Mouse (Mus musculus): ENCODE results near the gene Socs4. TPM values are rescaled to one million over a fixed set of nuclear protein-coding genes. Genes with fewer than 3 reads are reported as not detected.

The Socs4 gene
- 3.0 and 3.9 TPM in 2 replicates for polyA plus RNA-seq (2014; fragmentation: Nextera tagmentation; extraction: Ambion mirVana)

GRCm38 (mm10) chr14:47276637-47277393 lies at the start of gene Socs4, which contains the start of gene Wdhd1:
Gene Socs4 (plus strand): TSS chr14:47276931.
Gene Wdhd1 (minus strand): TSS chr14:47276857.
- no peaks in the 10 kb centered on the region for H3K27me3 ChIP-seq (ENCODE audit: control insufficient read depth, insufficient read depth, low read length)
- ATAC-seq (replicated peaks; ENCODE audit: insufficient number of reproducible peaks, low FRiP score, low TSS enrichment), result peak; percentile 98
- H3K4me3 ChIP-seq (ENCODE audit: low read depth, low read length), result peak within 1 kb of the TSS; percentile 90
- no peaks in the 10 kb centered on the region for H3K9me3 ChIP-seq (replicated peaks; ENCODE audit: control insufficient read depth, low read length)
- H3K4me2 ChIP-seq, result peak within 1 kb of the TSS; percentile 81
- peak within 1 kb of the TSS; percentile 94 for H3K9ac ChIP-seq (ENCODE audit: low read depth, low read length)
- no peaks in the 10 kb centered on the region; the same call in 1 of the 2 replicates for H3K36me3 ChIP-seq (ENCODE audit: control insufficient read depth, insufficient read depth, low read length)
- peaks cover 7% of the 10 kb centered on the region for H3K4me1 ChIP-seq (ENCODE audit: control insufficient read depth, insufficient read depth, low read length)
- peak within 1 kb of the TSS; percentile 99 for H3K27ac ChIP-seq (ENCODE audit: low read depth, low read length)
- under 1% methylated on average over 66 of the region's 77 CpGs for WGBS (ENCODE audit: insufficient replicate concordance)

GRCm38 (mm10) chr14:47229796-47230376 lies 46.8 kb upstream of the Socs4 start:
- Histone ChIP-seq H3K36me3 (ENCODE audit: control insufficient read depth, insufficient read depth, low read length) (no peaks in the 10 kb centered on the region), H3K4me3 (ENCODE audit: low read depth, low read length) (no peak overlapping the region), H3K4me2 (no peak overlapping the region), H3K9ac (ENCODE audit: low read depth, low read length) (no peak overlapping the region), H3K9me3 (replicated peaks; ENCODE audit: control insufficient read depth, low read length) (no peaks in the 10 kb centered on the region), H3K27ac (ENCODE audit: low read depth, low read length) (no peak overlapping the region), H3K4me1 (ENCODE audit: control insufficient read depth, insufficient read depth, low read length) (peaks cover 3% of the 10 kb centered on the region; the same call in 1 of the 2 replicates), H3K27me3 (ENCODE audit: control insufficient read depth, insufficient read depth, low read length) (no peaks in the 10 kb centered on the region)
- no peak for ATAC-seq (replicated peaks; ENCODE audit: insufficient number of reproducible peaks, low FRiP score, low TSS enrichment)
- WGBS (ENCODE audit: insufficient replicate concordance), result 58% methylated on average over 11 of the region's 11 CpGs

DNA sequence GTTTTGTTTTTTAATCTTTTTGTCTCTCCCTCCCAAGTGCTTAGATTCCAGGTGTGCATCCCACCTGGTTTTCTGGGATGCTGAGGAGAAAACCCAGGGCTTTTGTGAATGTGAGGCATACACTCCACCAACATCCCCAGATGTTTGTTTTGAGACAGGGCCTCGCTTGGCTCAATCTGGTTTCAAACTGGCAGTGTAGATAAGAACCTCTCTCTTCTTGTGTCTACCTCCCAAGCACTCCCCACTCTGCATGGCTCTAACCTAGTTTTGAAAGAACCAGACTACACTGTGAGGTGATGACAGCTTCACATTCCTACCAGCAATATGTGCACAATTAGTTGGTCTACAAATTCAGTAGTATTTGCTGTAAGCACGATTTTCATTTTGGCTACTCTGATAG lies 43.1 kb upstream of the Socs4 start:
- H3K27ac ChIP-seq (ENCODE audit: low read depth, low read length), result no peak overlapping the region

GRCm38 (mm10) chr14:47234032-47234431 lies 42.7 kb upstream of the Socs4 start:
- Histone ChIP-seq H3K36me3 (ENCODE audit: control insufficient read depth, insufficient read depth, low read length) (no peaks in the 10 kb centered on the region), H3K9ac (ENCODE audit: low read depth, low read length) (no peak overlapping the region), H3K9me3 (replicated peaks; ENCODE audit: control insufficient read depth, low read length) (peaks cover 8% of the 10 kb centered on the region; the same call in 1 of the 2 replicates), H3K4me1 (ENCODE audit: control insufficient read depth, insufficient read depth, low read length) (peaks cover 3% of the 10 kb centered on the region; the same call in 1 of the 2 replicates), H3K4me3 (ENCODE audit: low read depth, low read length) (no peak overlapping the region), H3K27me3 (ENCODE audit: control insufficient read depth, insufficient read depth, low read length) (no peaks in the 10 kb centered on the region; the same call in 1 of the 2 replicates), H3K4me2 (no peak overlapping the region), H3K27ac (ENCODE audit: low read depth, low read length) (no peak overlapping the region)
- 77% methylated on average over 3 of the region's 3 CpGs for WGBS (ENCODE audit: insufficient replicate concordance)
- ATAC-seq (replicated peaks; ENCODE audit: insufficient number of reproducible peaks, low FRiP score, low TSS enrichment), result no peak

More for the DNA sequence above, 43.1 kb upstream of the Socs4 start:
- no peak overlapping the region for H3K4me3 ChIP-seq (ENCODE audit: low read depth, low read length)
- no peaks in the 10 kb centered on the region; the same call in 1 of the 2 replicates for H3K27me3 ChIP-seq (ENCODE audit: control insufficient read depth, insufficient read depth, low read length)
- peak; percentile 68 for ATAC-seq (replicated peaks; ENCODE audit: insufficient number of reproducible peaks, low FRiP score, low TSS enrichment)
- peaks cover 3% of the 10 kb centered on the region; the same call in 1 of the 2 replicates for H3K4me1 ChIP-seq (ENCODE audit: control insufficient read depth, insufficient read depth, low read length)
- no peaks in the 10 kb centered on the region for H3K36me3 ChIP-seq (ENCODE audit: control insufficient read depth, insufficient read depth, low read length)
- H3K9ac ChIP-seq (ENCODE audit: low read depth, low read length), result no peak overlapping the region
- no peak overlapping the region for H3K4me2 ChIP-seq
- peaks cover 8% of the 10 kb centered on the region; the same call in 1 of the 2 replicates for H3K9me3 ChIP-seq (replicated peaks; ENCODE audit: control insufficient read depth, low read length)
- WGBS (ENCODE audit: insufficient replicate concordance), result 23% methylated on average over 2 of the region's 2 CpGs

DNA sequence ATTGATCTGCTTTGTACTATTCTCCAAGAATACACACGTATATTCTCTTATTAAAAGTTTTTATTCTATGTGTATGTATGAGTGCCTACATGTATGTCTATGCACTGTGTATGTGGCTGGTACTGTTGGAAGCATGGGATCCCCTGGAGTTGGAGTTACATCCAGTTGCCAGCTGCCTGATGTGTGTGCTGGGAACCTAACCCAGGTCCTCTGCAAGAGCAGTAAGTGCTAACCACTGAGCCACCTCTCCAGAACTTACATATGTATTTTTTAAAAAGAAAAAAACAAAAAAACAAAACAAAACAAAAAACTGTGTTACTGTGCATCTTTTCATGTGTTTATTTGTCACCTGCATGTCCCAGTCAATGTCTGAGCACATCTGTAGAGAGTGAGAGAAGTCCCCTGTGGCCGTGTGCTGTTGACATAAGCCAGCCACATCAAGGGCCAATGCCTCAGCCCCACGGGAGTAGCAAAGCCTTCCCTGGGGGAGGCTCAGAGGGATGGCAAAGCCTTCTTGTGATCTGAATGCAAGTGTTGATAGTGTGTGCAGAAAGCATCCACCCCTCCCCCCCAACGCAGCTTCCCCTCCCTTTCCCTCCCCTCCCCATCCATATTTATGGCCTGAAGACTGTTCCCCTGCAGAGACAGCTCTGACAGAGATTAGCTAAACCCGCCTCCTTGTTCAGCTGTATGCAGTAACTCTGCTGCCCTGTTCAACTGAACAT lies 42.0 kb upstream of the Socs4 start:
- H3K9me3 ChIP-seq (replicated peaks; ENCODE audit: control insufficient read depth, low read length), result peaks cover 8% of the 10 kb centered on the region; the same call in 1 of the 2 replicates
- H3K4me3 ChIP-seq (ENCODE audit: low read depth, low read length), result no peak overlapping the region
- no peaks in the 10 kb centered on the region for H3K36me3 ChIP-seq (ENCODE audit: control insufficient read depth, insufficient read depth, low read length)
- 64% methylated on average over 5 of the region's 5 CpGs for WGBS (ENCODE audit: insufficient replicate concordance)
- no peaks in the 10 kb centered on the region; the same call in 1 of the 2 replicates for H3K27me3 ChIP-seq (ENCODE audit: control insufficient read depth, insufficient read depth, low read length)
- H3K4me2 ChIP-seq, result no peak overlapping the region
- no peak overlapping the region for H3K9ac ChIP-seq (ENCODE audit: low read depth, low read length)
- no peak for ATAC-seq (replicated peaks; ENCODE audit: insufficient number of reproducible peaks, low FRiP score, low TSS enrichment)
- peaks cover 3% of the 10 kb centered on the region; the same call in 1 of the 2 replicates for H3K4me1 ChIP-seq (ENCODE audit: control insufficient read depth, insufficient read depth, low read length)
- H3K27ac ChIP-seq (ENCODE audit: low read depth, low read length), result no peak overlapping the region

DNA sequence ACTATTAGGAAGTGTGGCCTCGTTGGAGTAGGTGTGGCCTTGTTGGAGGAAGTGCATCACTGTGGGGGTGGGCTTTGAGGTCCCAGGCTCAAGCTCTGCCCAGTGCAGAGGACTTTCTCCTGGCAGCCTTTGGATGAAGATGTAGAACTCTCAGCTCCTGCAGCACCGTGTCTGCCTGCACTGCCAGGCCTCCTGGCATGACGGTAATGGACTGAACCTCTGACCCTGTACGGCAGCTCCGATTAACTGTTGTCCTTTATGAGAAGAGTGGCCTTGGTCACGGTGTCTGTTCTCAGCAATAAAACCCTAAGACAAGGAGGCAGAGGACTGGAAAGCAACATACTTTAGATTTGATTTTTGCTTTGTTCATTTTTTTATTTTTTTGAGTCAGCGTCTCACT lies 40.2 kb upstream of the Socs4 start:
- H3K4me3 ChIP-seq (ENCODE audit: low read depth, low read length), result no peak overlapping the region
- 92% methylated on average over 7 of the region's 7 CpGs for WGBS (ENCODE audit: insufficient replicate concordance)
- H3K4me2 ChIP-seq, result no peak overlapping the region
- no peak overlapping the region for H3K9ac ChIP-seq (ENCODE audit: low read depth, low read length)
- no peak for ATAC-seq (replicated peaks; ENCODE audit: insufficient number of reproducible peaks, low FRiP score, low TSS enrichment)
- peaks cover 13% of the 10 kb centered on the region for H3K4me1 ChIP-seq (ENCODE audit: control insufficient read depth, insufficient read depth, low read length)
- H3K27ac ChIP-seq (ENCODE audit: low read depth, low read length), result no peak overlapping the region
- peaks cover 3% of the 10 kb centered on the region; the same call in 1 of the 2 replicates for H3K36me3 ChIP-seq (ENCODE audit: control insufficient read depth, insufficient read depth, low read length)
- H3K27me3 ChIP-seq (ENCODE audit: control insufficient read depth, insufficient read depth, low read length), result no peaks in the 10 kb centered on the region; the same call in 1 of the 2 replicates
- H3K9me3 ChIP-seq (replicated peaks; ENCODE audit: control insufficient read depth, low read length), result peaks cover 8% of the 10 kb centered on the region; the same call in 1 of the 2 replicates

DNA sequence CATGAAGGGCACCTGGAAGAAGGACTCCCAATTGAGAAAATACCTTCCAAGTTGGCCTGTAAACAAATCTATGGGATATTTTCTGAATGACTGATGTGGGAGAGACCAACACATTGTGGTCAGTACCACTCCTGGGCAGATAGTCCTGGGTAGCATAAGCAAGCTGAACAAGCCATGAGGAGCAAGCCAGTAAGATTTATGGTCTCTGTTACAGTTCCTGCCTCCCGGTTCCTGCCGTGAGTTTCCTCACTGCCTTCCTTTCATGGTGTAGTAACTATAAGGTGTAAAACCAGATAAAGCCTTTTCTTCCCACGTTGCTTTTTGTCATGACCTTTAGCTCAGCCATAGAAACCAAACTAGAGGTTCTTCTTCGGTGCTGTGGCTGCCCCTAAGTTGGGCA lies 39.4 kb upstream of the Socs4 start:
- Histone ChIP-seq H3K27me3 (ENCODE audit: control insufficient read depth, insufficient read depth, low read length) (no peaks in the 10 kb centered on the region; the same call in 1 of the 2 replicates), H3K36me3 (ENCODE audit: control insufficient read depth, insufficient read depth, low read length) (peaks cover 3% of the 10 kb centered on the region; the same call in 1 of the 2 replicates), H3K4me2 (no peak overlapping the region), H3K27ac (ENCODE audit: low read depth, low read length) (no peak overlapping the region), H3K4me1 (ENCODE audit: control insufficient read depth, insufficient read depth, low read length) (peaks cover 14% of the 10 kb centered on the region), H3K9me3 (replicated peaks; ENCODE audit: control insufficient read depth, low read length) (peaks cover 8% of the 10 kb centered on the region; the same call in 1 of the 2 replicates), H3K9ac (ENCODE audit: low read depth, low read length) (no peak overlapping the region), H3K4me3 (ENCODE audit: low read depth, low read length) (no peak overlapping the region)
- WGBS (ENCODE audit: insufficient replicate concordance), result 80% methylated on average over 4 of the region's 4 CpGs
- ATAC-seq (replicated peaks; ENCODE audit: insufficient number of reproducible peaks, low FRiP score, low TSS enrichment), result no peak

DNA sequence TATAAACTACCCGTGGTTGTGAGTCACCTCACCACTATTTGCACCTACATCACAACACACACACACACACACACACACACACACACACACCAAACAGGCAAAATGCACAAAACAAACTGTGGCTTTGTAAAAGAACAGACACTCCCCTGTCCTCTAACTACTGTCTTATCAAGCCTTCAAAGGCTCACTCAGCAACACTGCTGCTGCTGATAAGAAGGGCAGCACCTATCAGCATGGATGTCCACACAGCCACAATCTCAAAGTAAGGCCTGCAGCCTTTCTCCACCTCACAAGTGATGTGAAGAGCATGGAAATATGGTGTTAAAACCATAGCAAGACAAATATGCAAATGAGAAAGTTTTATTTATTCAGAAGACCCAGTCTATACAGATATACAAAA lies 36.1 kb upstream of the Socs4 start:
- no peak overlapping the region for H3K4me3 ChIP-seq (ENCODE audit: low read depth, low read length)
- H3K36me3 ChIP-seq (ENCODE audit: control insufficient read depth, insufficient read depth, low read length), result peaks cover 13% of the 10 kb centered on the region
- peak overlapping the region; percentile 73 for H3K27ac ChIP-seq (ENCODE audit: low read depth, low read length)
- H3K9ac ChIP-seq (ENCODE audit: low read depth, low read length), result no peak overlapping the region
- H3K9me3 ChIP-seq (replicated peaks; ENCODE audit: control insufficient read depth, low read length), result peaks cover 6% of the 10 kb centered on the region; the same call in 1 of the 2 replicates
- WGBS (ENCODE audit: insufficient replicate concordance), result 31% methylated on average over 1 of the region's 1 CpGs
- no peak overlapping the region for H3K4me2 ChIP-seq
- H3K27me3 ChIP-seq (ENCODE audit: control insufficient read depth, insufficient read depth, low read length), result no peaks in the 10 kb centered on the region; the same call in 1 of the 2 replicates
- peak; percentile 95 for ATAC-seq (replicated peaks; ENCODE audit: insufficient number of reproducible peaks, low FRiP score, low TSS enrichment)
- H3K4me1 ChIP-seq (ENCODE audit: control insufficient read depth, insufficient read depth, low read length), result peaks cover 11% of the 10 kb centered on the region

Measured in heart, embryonic 11.5 days (tissue).